Mouse (Mus musculus) heart, embryonic 16.5 days (tissue): Measurements from ENCODE around the gene Pex26. TPM values are rescaled to one million over a fixed set of nuclear protein-coding genes. Genes with fewer than 3 reads are reported as not detected.

ENCODE experiments used
- polyA plus RNA-seq: library from polyadenylated mRNA; unstranded; fragments of >200 nt; fragmentation: Nextera tagmentation; extraction: Ambion mirVana; gene quantifications from 2 replicates; pipeline ENCODE4 v1.2.1, GENCODE M21; 2015

Gene Pex26
- polyA plus RNA-seq, 1 experiment from 2014 or later, result 6.7 TPM

Other genes starting within 250 kb of the Pex26 start
- gene Mical3, start 52.7 kb upstream of the Pex26 start, polyA plus RNA-seq, result 27.2 and 30.4 TPM in 2 replicates
- gene Tuba8, start 27.0 kb downstream of the Pex26 start, polyA plus RNA-seq, result 1.2 and 2.0 TPM in 2 replicates
- 3.6 and 6.1 TPM in 2 replicates for gene Usp18, start 62.2 kb downstream of the Pex26 start, polyA plus RNA-seq
- gene Slc6a13, start 116.6 kb downstream of the Pex26 start, polyA plus RNA-seq, result 5.0 and 5.4 TPM in 2 replicates
- gene Slc6a12, start 159.4 kb downstream of the Pex26 start, polyA plus RNA-seq, result not detected in 2 replicates